Mouse (Mus musculus) MEL (cell line): Measurements from ENCODE around the gene Nrbp1. TPM values are rescaled to one million over a fixed set of nuclear protein-coding genes. Genes with fewer than 3 reads are reported as not detected.

Experiments used
- DNase-seq: peaks from one replicate; pipeline ENCODE4 v3.0.0; 2011; ENCODE audit warnings: low read depth, low spot score
- H3K27ac ChIP-seq: 2 replicates; pipeline ENCODE4 v1.5.1; 2012; ENCODE audit warnings: low read depth, mild to moderate bottlenecking, control low read depth, low read length, moderate library complexity; ENCODE audit not compliant: control insufficient read depth
- H3K27me3 ChIP-seq, 2 experiments: fragments of 150-350 bp in 1 of 2; sonication (generic) in 1 of 2; 2 replicates each; pipeline ENCODE4 v1.6.1; 2012; ENCODE audit warnings: low read length in 2 of 2, mild to moderate bottlenecking in 2 of 2, improper control_type of control experiment in 1 of 2, moderate library complexity in 1 of 2; ENCODE audit not compliant: insufficient read depth in 2 of 2, control insufficient read depth in 1 of 2
- H3K36me3 ChIP-seq, 2 experiments: 2 replicates each; pipeline ENCODE4 v1.6.1; 2012 to 2014; ENCODE audit warnings: low read length in 2 of 2, improper control_type of control experiment in 1 of 2, inconsistent platforms in 1 of 2, mild to moderate bottlenecking in 1 of 2; ENCODE audit not compliant: insufficient read depth in 2 of 2, control insufficient read depth in 1 of 2
- H3K4me1 ChIP-seq, 2 experiments: fragments of 150-350 bp in 1 of 2; sonication (generic) in 1 of 2; 2 replicates each; pipeline ENCODE4 v1.6.1; 2012; ENCODE audit warnings: low read length in 2 of 2, improper control_type of control experiment in 1 of 2, mild to moderate bottlenecking in 1 of 2; ENCODE audit not compliant: insufficient read depth in 2 of 2, control insufficient read depth in 1 of 2
- H3K4me3 ChIP-seq, 2 experiments: fragments of 150-350 bp in 1 of 2; sonication (generic) in 1 of 2; 2 replicates each; pipeline ENCODE4 v1.5.1; 2012; ENCODE audit warnings: low read depth in 2 of 2, low read length in 2 of 2, mild to moderate bottlenecking in 2 of 2, moderate library complexity in 2 of 2, control low read depth in 1 of 2, improper control_type of control experiment in 1 of 2; ENCODE audit not compliant: control insufficient read depth in 1 of 2, insufficient read depth in 1 of 2
- H3K79me2 ChIP-seq: 2 replicates; pipeline ENCODE4 v1.6.1; 2012; ENCODE audit warnings: mild to moderate bottlenecking, low read length, moderate library complexity; ENCODE audit not compliant: control insufficient read depth, poor library complexity, insufficient read depth
- H3K9ac ChIP-seq: 2 replicates; pipeline ENCODE4 v1.6.1; 2012; ENCODE audit warnings: low read depth, mild to moderate bottlenecking, control low read depth, low read length, moderate library complexity; ENCODE audit not compliant: control insufficient read depth, poor library complexity, severe bottlenecking
- H3K9me3 ChIP-seq: fragments of 150-350 bp; sonication (generic); replicated peaks from 2 replicates; pipeline ENCODE4 v1.6.1; 2012; ENCODE audit warnings: mild to moderate bottlenecking, low read length, improper control_type of control experiment, moderate library complexity; ENCODE audit not compliant: insufficient read depth
- CHD1 ChIP-seq: IDR thresholded peaks from 2 replicates; pipeline ENCODE4 v1.6.1; 2012; ENCODE audit warnings: low read depth, mild to moderate bottlenecking, inconsistent platforms, low read length, improper control_type of control experiment
- E2F4 ChIP-seq: IDR thresholded peaks from 2 replicates; pipeline ENCODE4 v1.6.1; 2011; ENCODE audit warnings: low read depth, low read length, improper control_type of control experiment, borderline replicate concordance
- ELF1 ChIP-seq: IDR thresholded peaks from 2 replicates; pipeline ENCODE4 v1.6.1; 2014; ENCODE audit warnings: low read depth, mild to moderate bottlenecking, inconsistent platforms, low read length, improper control_type of control experiment, moderate library complexity
- EP300 ChIP-seq, 2 experiments: IDR thresholded peaks; 2 replicates each; pipeline ENCODE4 v1.6.1; 2011; ENCODE audit warnings: improper control_type of control experiment in 2 of 2, low read length in 2 of 2, low read depth in 1 of 2, mild to moderate bottlenecking in 1 of 2
- ETS1 ChIP-seq: IDR thresholded peaks from 2 replicates; pipeline ENCODE4 v1.6.1; 2012; ENCODE audit warnings: low read depth, mild to moderate bottlenecking, inconsistent platforms, low read length, improper control_type of control experiment, moderate library complexity
- GATA1 ChIP-seq: IDR thresholded peaks from 2 replicates; pipeline ENCODE4 v1.6.1; 2011; ENCODE audit warnings: low read depth, low read length, improper control_type of control experiment
- MAFK ChIP-seq: IDR thresholded peaks from 2 replicates; pipeline ENCODE4 v1.6.1; 2011; ENCODE audit warnings: low read depth, mild to moderate bottlenecking, low read length, improper control_type of control experiment, borderline replicate concordance
- MAZ ChIP-seq: IDR thresholded peaks from 2 replicates; pipeline ENCODE4 v1.6.1; 2012; ENCODE audit warnings: low read depth, mild to moderate bottlenecking, inconsistent platforms, low read length, improper control_type of control experiment
- MXI1 ChIP-seq: IDR thresholded peaks from 2 replicates; pipeline ENCODE4 v1.6.1; 2011; ENCODE audit warnings: mild to moderate bottlenecking, low read depth, low read length, improper control_type of control experiment
- NELFE ChIP-seq: IDR thresholded peaks from 2 replicates; pipeline ENCODE4 v1.6.1; 2011; ENCODE audit warnings: low read depth, low read length, improper control_type of control experiment
- NRF1 ChIP-seq: IDR thresholded peaks from 2 replicates; pipeline ENCODE4 v1.6.1; 2014; ENCODE audit warnings: low read depth, mild to moderate bottlenecking, inconsistent platforms, low read length, improper control_type of control experiment, moderate library complexity; ENCODE audit not compliant: poor library complexity, insufficient read depth, severe bottlenecking
- POLR2A ChIP-seq, 2 experiments: IDR thresholded peaks; 2 replicates each; pipeline ENCODE4 v1.6.1; 2011 to 2012; ENCODE audit warnings: low read length in 2 of 2, mild to moderate bottlenecking in 2 of 2, control low read depth in 1 of 2, improper control_type of control experiment in 1 of 2, low read depth in 1 of 2, moderate library complexity in 1 of 2; ENCODE audit not compliant: control insufficient read depth in 1 of 2, insufficient read depth in 1 of 2, poor library complexity in 1 of 2
- POLR2AphosphoS2 ChIP-seq: IDR thresholded peaks from 2 replicates; pipeline ENCODE4 v1.6.1; 2011; ENCODE audit warnings: low read length, improper control_type of control experiment
- POLR2AphosphoS5 ChIP-seq: IDR thresholded peaks from 2 replicates; pipeline ENCODE4 v1.6.1; 2012; ENCODE audit warnings: low read depth, borderline replicate concordance, mild to moderate bottlenecking, inconsistent platforms, low read length, moderate library complexity, mixed read lengths
- RCOR1 ChIP-seq: IDR thresholded peaks from 2 replicates; pipeline ENCODE4 v1.6.1; 2012; ENCODE audit warnings: low read depth, mild to moderate bottlenecking, inconsistent platforms, low read length, improper control_type of control experiment
- SIN3A ChIP-seq: IDR thresholded peaks from 2 replicates; pipeline ENCODE4 v1.6.1; 2012; ENCODE audit warnings: low read length, improper control_type of control experiment, inconsistent platforms
- TAL1 ChIP-seq: IDR thresholded peaks from 2 replicates; pipeline ENCODE4 v1.6.1; 2012; ENCODE audit warnings: mild to moderate bottlenecking, inconsistent platforms, low read length, moderate library complexity, mixed read lengths
- TBP ChIP-seq: IDR thresholded peaks from 2 replicates; pipeline ENCODE4 v1.8.0; 2011; ENCODE audit warnings: low read depth, low read length, improper control_type of control experiment
- UBTF ChIP-seq: IDR thresholded peaks from 2 replicates; pipeline ENCODE4 v1.6.1; 2012; ENCODE audit warnings: low read depth, mild to moderate bottlenecking, inconsistent platforms, low read length, improper control_type of control experiment, moderate library complexity, borderline replicate concordance; ENCODE audit not compliant: insufficient read depth
- USF1 ChIP-seq: IDR thresholded peaks from 2 replicates; pipeline ENCODE4 v1.6.1; 2014; ENCODE audit warnings: low read depth, mild to moderate bottlenecking, inconsistent platforms, low read length, improper control_type of control experiment, moderate library complexity
- USF2 ChIP-seq, 2 experiments: IDR thresholded peaks; 2 replicates each; pipeline ENCODE4 v1.6.1; 2011 to 2012; ENCODE audit warnings: improper control_type of control experiment in 2 of 2, low read length in 2 of 2, borderline replicate concordance in 1 of 2, inconsistent platforms in 1 of 2, low read depth in 1 of 2, mild to moderate bottlenecking in 1 of 2; ENCODE audit not compliant: insufficient read depth in 1 of 2
- ZMIZ1 ChIP-seq: IDR thresholded peaks from 2 replicates; pipeline ENCODE4 v1.6.1; 2012; ENCODE audit warnings: low read depth, mild to moderate bottlenecking, inconsistent platforms, low read length, improper control_type of control experiment, moderate library complexity
- ZNF384 ChIP-seq: IDR thresholded peaks from 2 replicates; pipeline ENCODE4 v1.6.1; 2012; ENCODE audit warnings: low read depth, mild to moderate bottlenecking, inconsistent platforms, low read length, improper control_type of control experiment
- polyA plus RNA-seq, 2 experiments: library from polyadenylated mRNA; stranded (reverse) in 1 of 2; unstranded in 1 of 2; fragments of >175 nt in 1 of 2; fragments of >200 nt in 1 of 2; gene quantifications; 2 replicates each; pipeline versions ENCODE4 v1.2.1 to v1.2.4; 2012; ENCODE audit warnings: low replicate concordance in 2 of 2, low read depth in 1 of 2; ENCODE audit not compliant: insufficient read length in 2 of 2, insufficient read depth in 1 of 2, missing spikeins in 1 of 2
- total RNA-seq: library from RNA; depleted of rRNA; stranded (reverse); fragments of 300-350 nt; gene quantifications from 2 replicates; pipeline ENCODE4 v1.2.3, GENCODE M21; 2012

The Nrbp1 gene
- total and polyA plus RNA-seq, 3 experiments, result 42.0 to 55.2 TPM; not detected in 1

- Histone ChIP-seq H3K27ac (no peak overlapping the region), H3K27me3 (no peaks in the 10 kb centered on the region), H3K4me3 (no peak overlapping the region), H3K36me3 (peaks cover 0 to 19% of the 10 kb centered on the region in 2 experiments; a peak in 2 of 4 replicates), H3K9me3 (no peaks in the 10 kb centered on the region)
- no peak for TF ChIP-seq USF1
- no peak for TF ChIP-seq POLR2A (IDR thresholded peaks at IDR 0.05; ENCODE audit: control insufficient read depth in 1 of 2, insufficient read depth in 1 of 2, low read depth in 1 of 2, low read length in 2 of 2, poor library complexity in 1 of 2)
- no peak for TF ChIP-seq SIN3A
- TF ChIP-seq MAFK, result no peak
- no peak for TF ChIP-seq E2F4
- TF ChIP-seq EP300 (IDR thresholded peaks at IDR 0.05; ENCODE audit: low read depth in 1 of 2, low read length in 2 of 2), result no peak
- TF ChIP-seq ZMIZ1, result no peak
- no peak for TF ChIP-seq MAZ
- TF ChIP-seq, all 39 proteins: peak for 0
- Histone ChIP-seq H3K79me2 (no peaks in the 10 kb centered on the region), H3K4me1 (no peaks in the 10 kb centered on the region), H3K9ac (no peak overlapping the region)
- no peak for DNase-seq
These were observed 10.1 kb downstream of the Nrbp1 start for GRCm38 (mm10) chr5:31250716-31251115.

GRCm38 (mm10) chr5:31251541-31252101, 11.0 kb downstream of the Nrbp1 start, which contains the start of gene Krtcap3:
Gene Krtcap3 (plus strand): TSS chr5:31251691.
- no peak within 1 kb of the TSS for H3K9ac ChIP-seq
- no peak for TF ChIP-seq USF1
- no peak for TF ChIP-seq NELFE
- TF ChIP-seq RCOR1, result no peak
- TF ChIP-seq TAL1, result no peak
- no peak for TF ChIP-seq ETS1
- no peak for TF ChIP-seq NRF1
- TF ChIP-seq POLR2AphosphoS2, result no peak; the same call in 1 of the 2 replicates
- DNase-seq, result no peak
- no peak within 1 kb of the TSS for H3K4me3 ChIP-seq
- no peaks in the 10 kb centered on the region for H3K4me1 ChIP-seq
- H3K36me3 ChIP-seq, result peaks cover 0 to 15% of the 10 kb centered on the region in 2 experiments; a peak in 2 of 4 replicates
- no peaks in the 10 kb centered on the region for H3K9me3 ChIP-seq
- H3K27ac ChIP-seq, result no peak within 1 kb of the TSS
- H3K27me3 ChIP-seq, result no peaks in the 10 kb centered on the region
- H3K79me2 ChIP-seq, result no peaks in the 10 kb centered on the region

- no peak for DNase-seq
- Histone ChIP-seq H3K4me3 (no peak overlapping the region), H3K79me2 (no peaks in the 10 kb centered on the region), H3K27ac (no peak overlapping the region), H3K9ac (no peak overlapping the region), H3K9me3 (no peaks in the 10 kb centered on the region), H3K4me1 (no peaks in the 10 kb centered on the region), H3K36me3 (peaks cover 0 to 15% of the 10 kb centered on the region in 2 experiments; a peak in 2 of 4 replicates), H3K27me3 (no peaks in the 10 kb centered on the region)
- TF ChIP-seq POLR2AphosphoS5 (no peak), ZMIZ1 (no peak), TBP (no peak), UBTF (no peak), POLR2A (IDR thresholded peaks at IDR 0.05; ENCODE audit: control insufficient read depth in 1 of 2, insufficient read depth in 1 of 2, low read depth in 1 of 2, low read length in 2 of 2, poor library complexity in 1 of 2) (no peak), ELF1 (no peak), USF1 (no peak), ZNF384 (no peak), GATA1 (no peak), CHD1 (no peak), NRF1 (no peak), TAL1 (no peak), USF2 (IDR thresholded peaks at IDR 0.05; ENCODE audit: borderline replicate concordance in 1 of 2, insufficient read depth in 1 of 2, low read depth in 1 of 2, low read length in 2 of 2) (no peak), MXI1 (no peak), E2F4 (no peak)
These were observed 11.5 kb downstream of the Nrbp1 start for GRCm38 (mm10) chr5:31252151-31252550.
